Comparison of ENCODE assay signal across 21 mouse cellular contexts in the genomic region with DNA sequence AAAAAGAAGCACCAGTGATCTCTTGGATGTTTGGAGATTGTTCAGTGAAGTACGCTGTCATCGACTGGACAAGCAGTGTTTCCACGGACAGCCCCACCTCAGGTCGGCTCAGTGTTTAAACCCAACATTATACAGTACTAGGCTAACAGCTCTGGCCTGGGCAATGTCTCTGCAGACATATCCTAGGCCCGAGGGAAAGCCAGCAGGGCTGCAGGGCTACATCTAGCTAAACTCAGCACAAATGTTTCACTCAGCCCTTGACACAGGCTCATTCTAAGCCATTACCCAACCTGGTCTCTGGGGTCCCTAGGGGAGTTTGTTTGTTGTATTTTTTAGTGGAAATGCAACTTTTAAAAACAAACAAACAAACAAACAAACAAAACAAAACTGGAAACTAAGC. TPM values are rescaled to one million over a fixed set of nuclear protein-coding genes. Genes with fewer than 3 reads are reported as not detected.
DNase-seq lines count a peak whose midpoint lies in the region; ATAC-seq and TF ChIP-seq lines count a peak whose summit lies in the region.
"Had no signal": no experiment of that assay in that cellular context is flagged by ENCODE, and none has a peak within 500 bp of the region (broad histone marks: within the 10 kb centered on the region; RNA-seq: fewer than 3 reads in every experiment).

No protein-coding gene starts in this region.

- WGBS in heart, postnatal 0 days = 41% methylated on average over 5 of the region's 5 CpGs
- WGBS in limb, embryonic 12.5 days = 66% methylated on average over 5 of the region's 5 CpGs
- WGBS in limb, embryonic 10.5 days = 77% methylated on average over 5 of the region's 5 CpGs

- DNase-seq in cerebellum, adult 9-11 months = no peak
- no peak for DNase-seq in heart, postnatal 0 days (ENCODE audit: low spot score)
- no peak for DNase-seq in heart, postnatal 10 days
- no peak for DNase-seq in limb, embryonic 10.5 days (ENCODE audit: low spot score)
- no peak for DNase-seq in ovary, postnatal 10 days (ENCODE audit: low spot score)
- DNase-seq: liver, postnatal 0 days; thymus, postnatal 36 days had no signal

- no peak overlapping the region for H3K4me3 ChIP-seq in heart, postnatal 0 days (ENCODE audit: low read depth, low read length)
- no peak overlapping the region for H3K4me3 ChIP-seq in limb, embryonic 12.5 days (replicated peaks)
- H3K4me3 ChIP-seq in limb, embryonic 10.5 days = no peak overlapping the region
- H3K4me3 ChIP-seq: erythroblast, embryonic 14.5 days had no signal

- no peaks in the 10 kb centered on the region; the same call in 1 of the 2 replicates for H3K9me3 ChIP-seq in heart, postnatal 0 days (replicated peaks; ENCODE audit: control insufficient read depth, low read length)
- H3K9me3 ChIP-seq in limb, embryonic 12.5 days = no peaks in the 10 kb centered on the region
- H3K9me3 ChIP-seq in limb, embryonic 10.5 days (replicated peaks) = no peaks in the 10 kb centered on the region

- no peak overlapping the region for H3K4me2 ChIP-seq in heart, postnatal 0 days (ENCODE audit: low read depth, low read length)
- no peak overlapping the region for H3K4me2 ChIP-seq in limb, embryonic 12.5 days

- H3K27me3 ChIP-seq in heart, postnatal 0 days (ENCODE audit: control insufficient read depth, insufficient read depth, low read length) = no peaks in the 10 kb centered on the region
- no peaks in the 10 kb centered on the region for H3K27me3 ChIP-seq in limb, embryonic 12.5 days
- no peaks in the 10 kb centered on the region for H3K27me3 ChIP-seq in limb, embryonic 10.5 days (ENCODE audit: low read depth, poor library complexity, severe bottlenecking)

- 0 out of 2 replicates have a peak overlapping the region, but pooled peaks have one; percentile 2 for H3K9ac ChIP-seq in heart, postnatal 0 days (replicated peaks; ENCODE audit: low read depth, low read length)
- no peak overlapping the region for H3K9ac ChIP-seq in limb, embryonic 12.5 days (replicated peaks)
- H3K9ac ChIP-seq: liver, postnatal 0 days had no signal

- peaks cover 13% of the 10 kb centered on the region; the same call in 1 of the 2 replicates for H3K4me1 ChIP-seq in heart, postnatal 0 days (ENCODE audit: control insufficient read depth, insufficient read depth)
- peaks cover 42% of the 10 kb centered on the region for H3K4me1 ChIP-seq in limb, embryonic 12.5 days (replicated peaks)
- H3K4me1 ChIP-seq in limb, embryonic 10.5 days = peaks cover 41% of the 10 kb centered on the region

- 0 out of 2 replicates have a peak, but pooled peaks have one; percentile 54 for ATAC-seq in cerebellum, adult (ENCODE audit: insufficient number of reproducible peaks, low FRiP score, low TSS enrichment)
- ATAC-seq in heart, postnatal 0 days (ENCODE audit: insufficient read depth, low read depth) = no peak
- ATAC-seq in limb, embryonic 12.5 days (ENCODE audit: insufficient number of reproducible peaks, insufficient read depth, low FRiP score, low TSS enrichment, low read depth) = no peak
- ATAC-seq in erythroblast, adult 5-6 weeks (replicated peaks; ENCODE audit: low FRiP score, poor library complexity, severe bottlenecking) = no peak
- ATAC-seq: intestine, postnatal 0 days; liver, postnatal 0 days had no signal

- no peaks in the 10 kb centered on the region for H3K36me3 ChIP-seq in heart, postnatal 0 days (replicated peaks; ENCODE audit: control insufficient read depth, insufficient read depth, low read length)
- no peaks in the 10 kb centered on the region for H3K36me3 ChIP-seq in limb, embryonic 12.5 days
- H3K36me3 ChIP-seq in limb, embryonic 10.5 days = no peaks in the 10 kb centered on the region

- peak overlapping the region; percentile 52; the same call in 1 of the 2 replicates for H3K27ac ChIP-seq in heart, postnatal 0 days (ENCODE audit: low read depth)
- H3K27ac ChIP-seq in limb, embryonic 12.5 days = 0 out of 2 replicates have a peak overlapping the region, but pooled peaks have one; percentile 23
- H3K27ac ChIP-seq in limb, embryonic 10.5 days = no peak overlapping the region
- H3K27ac ChIP-seq: macrophage had no signal

- no peak for TF ChIP-seq EP300 in heart, postnatal 0 days (IDR thresholded peaks at IDR 0.05; ENCODE audit: low read depth)

- intact Hi-C loops in heart, postnatal 10 days (cut with DNase I) = no loop called here

- TF ChIP-seq CTCF in heart, postnatal 0 days (IDR thresholded peaks at IDR 0.05; ENCODE audit: low read depth) = no peak

RNA-seq across cellular contexts. Expression of a gene that starts 52.1 kb away (rescaled TPM):
- not detected in 2 replicates for total RNA-seq in heart, postnatal 0 days (2014; rRNA removed; ENCODE audit: low replicate concordance)
- not detected in 2 replicates for polyA plus RNA-seq in heart, postnatal 0 days (2015; fragmentation: Nextera tagmentation; extraction: Ambion mirVana)
- not detected for total RNA-seq in heart, postnatal 10 days (2021)
- polyA plus RNA-seq in limb, embryonic 12.5 days (2016; fragmentation: Nextera tagmentation; extraction: Ambion mirVana) = not detected in 2 replicates
- polyA plus RNA-seq in limb, embryonic 10.5 days (2016; fragmentation: Nextera tagmentation; extraction: Ambion mirVana) = not detected in 2 replicates
- total RNA-seq in erythroblast, adult 5-6 weeks (2015; ENCODE audit: low replicate concordance) = not detected in 2 replicates
- total RNA-seq in erythroblast, adult 5-6 weeks (2017; ENCODE audit: low replicate concordance) = not detected in 2 replicates
- total RNA-seq: gastrocnemius, postnatal 36 days; layer of hippocampus, postnatal 10 days; left cerebral cortex, postnatal 36 days had no signal
- polyA plus RNA-seq: erythroblast, embryonic 14.5 days; hindbrain, embryonic 11.5 days; intestine, postnatal 0 days; liver, postnatal 0 days; midbrain, embryonic 16.5 days; neural tube, embryonic 11.5 days; small intestine, adult 2 months; stomach, embryonic 14.5 days had no signal
